Mouse (Mus musculus) hindbrain, embryonic 10.5 days (tissue): ENCODE results near the gene Myod1. TPM values are rescaled to one million over a fixed set of nuclear protein-coding genes. Genes with fewer than 3 reads are reported as not detected.

Source experiments
- DNase-seq: peaks from one replicate; pipeline ENCODE4 v3.0.0-alpha.2; 2017; ENCODE audit warnings: low spot score
- H3K27ac ChIP-seq: fragments of 300-500 bp; sonication (generic); 2 replicates; pipeline ENCODE4 v1.5.1; 2016; ENCODE audit warnings: mild to moderate bottlenecking, moderate library complexity
- H3K27me3 ChIP-seq: fragments of 300-500 bp; sonication (generic); 2 replicates; pipeline ENCODE4 v1.6.1; 2016; ENCODE audit warnings: mild to moderate bottlenecking; ENCODE audit not compliant: poor library complexity, insufficient read depth, severe bottlenecking
- H3K36me3 ChIP-seq: fragments of 300-500 bp; sonication (generic); 2 replicates; pipeline ENCODE4 v1.6.1; 2016; ENCODE audit warnings: mild to moderate bottlenecking, moderate library complexity
- H3K4me1 ChIP-seq: fragments of 300-500 bp; sonication (generic); replicated peaks from 2 replicates; pipeline ENCODE4 v1.6.1; 2016; ENCODE audit warnings: mild to moderate bottlenecking
- H3K4me3 ChIP-seq: fragments of 300-500 bp; sonication (generic); 2 replicates; pipeline ENCODE4 v1.5.1; 2016; ENCODE audit warnings: mild to moderate bottlenecking, moderate library complexity
- H3K9me3 ChIP-seq: fragments of 300-500 bp; sonication (generic); 2 replicates; pipeline ENCODE4 v1.6.1; 2016; ENCODE audit warnings: mild to moderate bottlenecking, moderate library complexity
- WGBS: fragments of 180-500 bp; shearing (Covaris S2); methylation state at CpG from one replicate; pipeline ENCODE4 v1.1.7; 2016; 5-methylcytosine and 5-hydroxymethylcytosine counted together
- polyA plus RNA-seq: library from polyadenylated mRNA; unstranded; fragments of >200 nt; fragmentation: Nextera tagmentation; extraction: Ambion mirVana; gene quantifications from 2 replicates; pipeline ENCODE4 v1.2.1, GENCODE M21; 2016

The Myod1 gene
- 0.18 and 0.25 TPM in 2 replicates for polyA plus RNA-seq

DNA sequence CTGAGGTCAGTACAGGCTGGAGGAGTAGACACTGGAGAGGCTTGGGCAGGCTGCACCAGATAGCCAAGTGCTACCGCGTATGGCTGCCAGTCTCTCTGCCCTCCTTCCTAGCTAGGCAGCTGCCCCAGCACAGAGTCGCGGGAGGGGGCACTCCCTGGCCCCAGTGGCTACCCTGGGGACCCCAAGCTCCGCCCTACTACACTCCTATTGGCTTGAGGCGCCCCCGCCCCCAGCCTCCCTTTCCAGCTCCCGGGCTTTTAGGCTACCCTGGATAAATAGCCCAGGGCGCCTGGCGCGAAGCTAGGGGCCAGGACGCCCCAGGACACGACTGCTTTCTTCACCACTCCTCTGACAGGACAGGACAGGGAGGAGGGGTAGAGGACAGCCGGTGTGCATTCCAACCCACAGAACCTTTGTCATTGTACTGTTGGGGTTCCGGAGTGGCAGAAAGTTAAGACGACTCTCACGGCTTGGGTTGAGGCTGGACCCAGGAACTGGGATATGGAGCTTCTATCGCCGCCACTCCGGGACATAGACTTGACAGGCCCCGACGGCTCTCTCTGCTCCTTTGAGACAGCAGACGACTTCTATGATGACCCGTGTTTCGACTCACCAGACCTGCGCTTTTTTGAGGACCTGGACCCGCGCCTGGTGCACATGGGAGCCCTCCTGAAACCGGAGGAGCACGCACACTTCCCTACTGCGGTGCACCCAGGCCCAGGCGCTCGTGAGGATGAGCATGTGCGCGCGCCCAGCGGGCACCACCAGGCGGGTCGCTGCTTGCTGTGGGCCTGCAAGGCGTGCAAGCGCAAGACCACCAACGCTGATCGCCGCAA is at the start of gene Myod1:
Gene Myod1, plus strand, starts transcription at position 303 of the 836 bp plus-strand sequence.
- peak within 1 kb of the TSS; percentile 41 for H3K4me3 ChIP-seq
- 3% methylated on average over 44 of the region's 44 CpGs for WGBS
- H3K9me3 ChIP-seq, result no peaks in the 10 kb centered on the region
- peaks cover 88% of the 10 kb centered on the region for H3K27me3 ChIP-seq
- no peak within 1 kb of the TSS for H3K27ac ChIP-seq
- H3K36me3 ChIP-seq, result no peaks in the 10 kb centered on the region
- peaks cover 26% of the 10 kb centered on the region for H3K4me1 ChIP-seq
- peak; percentile 12 for DNase-seq

DNA sequence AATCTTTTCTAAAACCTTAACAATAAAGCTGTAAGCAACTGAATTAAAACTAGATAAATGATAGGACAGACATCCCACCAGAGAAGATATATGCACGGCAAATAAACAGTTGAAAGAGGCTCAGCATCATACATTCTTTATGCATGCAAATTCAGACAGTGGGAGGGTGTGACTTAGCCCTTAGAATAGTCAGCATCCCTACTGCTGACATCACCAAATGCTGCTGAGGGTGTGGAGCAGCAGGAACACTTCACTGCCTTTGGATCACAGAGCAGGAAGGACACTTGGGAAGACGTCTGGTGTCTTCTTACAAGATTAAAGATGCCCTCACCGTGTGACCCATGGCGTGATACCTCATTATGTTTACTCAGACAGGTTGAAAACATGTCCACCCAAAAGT is 48.4 kb upstream of the Myod1 start:
- Histone ChIP-seq H3K9me3 (no peaks in the 10 kb centered on the region), H3K27ac (no peak overlapping the region), H3K4me3 (no peak overlapping the region), H3K4me1 (no peaks in the 10 kb centered on the region), H3K36me3 (no peaks in the 10 kb centered on the region), H3K27me3 (no peaks in the 10 kb centered on the region)
- no peak for DNase-seq
- 66% methylated on average over 4 of the region's 4 CpGs for WGBS

DNA sequence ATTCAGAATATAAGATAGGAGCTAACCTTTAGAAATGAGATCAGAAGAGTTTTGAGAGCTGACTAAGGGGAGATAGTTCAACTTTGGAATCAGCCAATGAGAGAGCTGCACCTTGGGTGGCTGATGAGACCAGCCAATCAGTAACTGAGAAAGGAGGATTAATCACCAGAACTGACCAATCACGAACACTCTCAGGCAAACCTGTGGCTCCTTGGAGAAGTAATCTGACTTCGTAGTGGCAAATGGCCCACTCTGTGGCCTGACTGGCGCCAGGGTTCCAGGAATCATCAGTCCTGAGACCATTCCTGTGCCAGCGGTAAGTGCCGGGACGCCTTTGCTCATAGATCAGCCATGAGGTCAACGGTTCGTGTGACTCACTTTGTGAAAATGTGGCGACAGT is 38.9 kb upstream of the Myod1 start:
- H3K4me1 ChIP-seq, result no peaks in the 10 kb centered on the region
- H3K4me3 ChIP-seq, result no peak overlapping the region
- H3K27ac ChIP-seq, result no peak overlapping the region
- no peaks in the 10 kb centered on the region for H3K27me3 ChIP-seq
- peaks cover 5% of the 10 kb centered on the region; the same call in 1 of the 2 replicates for H3K9me3 ChIP-seq
- no peak for DNase-seq
- H3K36me3 ChIP-seq, result no peaks in the 10 kb centered on the region
- 89% methylated on average over 9 of the region's 9 CpGs for WGBS

DNA sequence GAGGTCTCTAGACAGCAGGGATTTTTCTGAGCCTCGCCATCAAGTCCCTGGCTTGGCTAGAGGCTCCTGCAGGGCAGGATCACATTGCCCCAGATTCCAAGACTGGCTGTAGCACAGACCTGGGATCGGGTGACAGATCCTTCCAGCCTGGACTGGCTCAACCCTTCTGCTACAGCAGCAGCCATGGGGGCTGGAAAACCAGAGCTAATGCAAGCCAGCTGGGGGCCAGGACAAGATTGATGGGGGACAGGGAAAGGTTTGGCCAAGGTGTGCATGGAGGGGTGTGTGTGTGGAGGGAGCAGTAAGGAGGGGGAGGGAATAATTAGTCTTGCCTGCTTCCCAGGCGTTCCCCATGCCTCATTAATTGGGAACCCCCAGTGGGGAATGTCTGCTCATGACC is 36.5 kb upstream of the Myod1 start:
- Histone ChIP-seq H3K27me3 (no peaks in the 10 kb centered on the region), H3K36me3 (no peaks in the 10 kb centered on the region), H3K9me3 (peaks cover 5% of the 10 kb centered on the region; the same call in 1 of the 2 replicates), H3K27ac (no peak overlapping the region), H3K4me3 (no peak overlapping the region), H3K4me1 (no peaks in the 10 kb centered on the region)
- no peak for DNase-seq
- 52% methylated on average over 3 of the region's 3 CpGs for WGBS

DNA sequence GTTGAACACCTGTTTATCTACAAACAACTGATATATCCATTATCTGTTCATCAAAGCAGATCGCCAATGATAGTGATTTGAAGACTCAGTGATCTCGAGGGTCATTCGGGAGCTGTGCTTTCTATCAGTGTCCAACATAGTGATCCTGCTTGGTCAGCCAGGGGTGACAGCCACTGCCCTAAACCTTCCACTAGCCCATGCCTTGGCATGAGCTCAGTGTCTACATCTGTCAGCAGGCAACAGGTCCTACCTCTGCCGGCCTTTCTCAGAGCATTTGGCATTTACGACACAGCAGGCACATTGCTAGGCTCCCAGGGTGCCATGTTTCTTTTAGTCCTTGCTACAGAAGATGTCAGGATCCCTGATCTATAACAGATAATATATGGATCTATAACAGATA is 36.0 kb upstream of the Myod1 start:
- Histone ChIP-seq H3K4me3 (no peak overlapping the region), H3K27me3 (no peaks in the 10 kb centered on the region), H3K9me3 (peaks cover 5% of the 10 kb centered on the region; the same call in 1 of the 2 replicates), H3K4me1 (no peaks in the 10 kb centered on the region), H3K36me3 (no peaks in the 10 kb centered on the region), H3K27ac (no peak overlapping the region)
- no peak for DNase-seq
- WGBS, result 87% methylated on average over 5 of the region's 5 CpGs

DNA sequence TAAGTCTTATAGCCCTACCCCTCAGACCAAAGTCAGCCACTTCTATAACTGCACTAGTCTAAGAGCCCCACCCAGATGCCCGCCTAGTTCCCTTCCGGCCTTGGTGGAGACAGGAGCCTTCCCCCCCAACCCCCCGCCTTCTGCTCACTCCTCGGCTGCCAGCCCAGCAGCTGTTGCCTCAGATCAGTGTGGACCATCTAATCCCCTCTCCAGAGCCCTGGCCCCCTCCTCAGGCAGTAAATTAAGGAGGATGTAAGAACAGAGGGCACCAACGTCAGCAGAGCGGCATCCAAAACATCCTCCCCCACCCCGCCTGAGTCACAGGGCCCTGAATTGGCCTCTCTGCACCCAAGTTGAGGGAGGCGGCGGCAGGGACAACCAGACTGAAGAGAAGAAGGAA is 34.8 kb upstream of the Myod1 start:
- peaks cover 5% of the 10 kb centered on the region; the same call in 1 of the 2 replicates for H3K9me3 ChIP-seq
- H3K27ac ChIP-seq, result no peak overlapping the region
- no peaks in the 10 kb centered on the region for H3K36me3 ChIP-seq
- no peak for DNase-seq
- H3K4me3 ChIP-seq, result no peak overlapping the region
- H3K4me1 ChIP-seq, result no peaks in the 10 kb centered on the region
- H3K27me3 ChIP-seq, result peaks cover 1% of the 10 kb centered on the region; the same call in 1 of the 2 replicates
- WGBS, result 82% methylated on average over 9 of the region's 9 CpGs

DNA sequence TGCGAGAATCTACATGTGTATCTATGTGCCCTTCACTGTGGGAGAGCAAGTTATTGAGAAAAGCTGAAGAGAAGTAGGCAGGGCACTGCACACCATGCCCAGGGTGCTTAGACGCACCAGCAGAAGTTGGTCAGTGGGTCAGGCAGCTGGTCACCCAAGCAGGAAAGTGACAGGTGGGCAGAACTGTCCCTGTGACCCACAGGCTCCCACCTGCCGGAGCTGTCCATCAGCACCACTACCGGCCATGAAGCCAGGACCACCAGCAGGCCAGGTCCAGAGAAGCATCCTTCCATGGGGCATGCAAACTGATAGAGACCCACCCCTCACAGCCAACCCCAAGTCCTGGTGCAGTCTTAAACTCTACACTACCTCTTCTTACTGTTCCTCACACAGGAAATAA is 28.6 kb upstream of the Myod1 start:
- no peaks in the 10 kb centered on the region for H3K36me3 ChIP-seq
- no peak overlapping the region for H3K4me3 ChIP-seq
- H3K27ac ChIP-seq, result no peak overlapping the region
- H3K9me3 ChIP-seq, result no peaks in the 10 kb centered on the region
- no peak for DNase-seq
- WGBS, result 73% methylated on average over 4 of the region's 4 CpGs
- peaks cover 49% of the 10 kb centered on the region for H3K27me3 ChIP-seq
- peaks cover 7% of the 10 kb centered on the region for H3K4me1 ChIP-seq

DNA sequence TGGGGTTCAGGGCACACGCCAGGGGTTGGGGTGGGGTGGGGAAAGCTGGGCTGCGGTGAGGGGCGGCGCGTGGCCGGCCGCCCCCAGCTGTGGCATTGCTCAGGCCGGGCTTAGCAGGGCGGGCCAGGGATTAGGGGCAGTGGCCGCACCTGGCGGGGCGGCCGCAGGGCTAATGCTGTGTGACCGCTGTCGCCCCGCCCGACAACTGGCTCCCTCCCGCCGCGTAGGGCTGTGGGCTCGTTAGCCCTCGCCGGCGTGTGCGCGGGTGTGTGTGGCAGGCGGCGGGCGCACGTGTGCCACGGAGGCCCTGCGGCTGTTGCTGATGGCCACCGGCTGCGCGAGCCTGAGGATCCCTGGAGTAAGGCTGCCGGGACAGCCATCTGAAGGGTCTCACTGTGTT is 27.5 kb upstream of the Myod1 start:
- H3K27me3 ChIP-seq, result peaks cover 49% of the 10 kb centered on the region
- H3K27ac ChIP-seq, result no peak overlapping the region
- no peaks in the 10 kb centered on the region for H3K36me3 ChIP-seq
- no peak for DNase-seq
- H3K4me1 ChIP-seq, result peaks cover 10% of the 10 kb centered on the region
- H3K9me3 ChIP-seq, result no peaks in the 10 kb centered on the region
- peak overlapping the region; percentile 32 for H3K4me3 ChIP-seq
- WGBS, result 3% methylated on average over 34 of the region's 36 CpGs

DNA sequence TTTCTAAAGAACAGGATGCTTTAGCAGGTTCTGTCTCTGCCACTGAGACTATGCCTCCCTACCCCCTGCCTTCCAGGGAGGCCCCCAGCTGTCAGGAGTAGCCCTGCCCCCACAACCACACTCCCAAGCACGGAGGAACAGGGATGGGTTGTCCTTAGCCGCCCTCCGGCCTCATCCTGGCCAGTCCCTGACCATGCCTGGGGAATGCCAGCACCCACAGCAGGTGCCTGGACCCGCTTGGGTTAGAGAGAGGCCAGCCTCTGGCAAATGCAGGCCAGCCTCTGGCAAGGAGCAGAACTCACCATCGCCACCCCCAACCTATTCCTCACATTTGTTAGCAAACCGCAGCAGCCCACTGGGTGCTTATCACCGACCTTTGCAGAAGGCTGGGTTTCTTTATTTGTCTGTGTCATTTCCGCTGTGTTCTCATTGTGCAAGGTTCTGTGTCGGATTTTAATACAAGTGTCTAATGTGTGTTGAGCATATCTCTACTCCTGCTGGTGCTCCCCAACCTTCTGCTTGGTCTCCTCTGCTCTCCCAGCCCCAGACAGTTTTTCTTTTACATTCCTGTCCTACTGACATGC is 26.1 kb upstream of the Myod1 start:
- Histone ChIP-seq H3K36me3 (no peaks in the 10 kb centered on the region), H3K4me1 (peaks cover 10% of the 10 kb centered on the region)

DNA sequence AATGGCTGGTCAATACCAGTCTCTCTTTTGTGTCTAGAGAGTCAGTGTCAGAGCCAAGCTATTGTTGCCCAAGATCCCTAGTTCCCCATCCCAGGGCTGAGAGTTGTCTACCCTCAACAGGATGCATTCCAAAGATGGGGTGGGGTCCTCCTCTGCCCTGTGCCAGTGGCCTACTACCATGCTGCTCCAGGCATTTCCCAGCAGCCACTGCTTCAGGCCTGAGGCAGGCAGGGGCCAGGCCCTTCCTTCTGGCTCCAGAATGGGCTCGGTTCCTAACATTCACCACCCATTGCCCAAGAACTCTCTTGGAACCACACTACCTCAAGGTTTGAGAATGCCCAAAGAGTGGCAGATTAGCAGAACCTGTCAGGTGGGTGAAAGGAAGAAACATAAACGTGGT is 23.5 kb upstream of the Myod1 start:
- no peak overlapping the region for H3K27ac ChIP-seq
- H3K4me1 ChIP-seq, result peaks cover 10% of the 10 kb centered on the region
- no peak for DNase-seq
- H3K4me3 ChIP-seq, result no peak overlapping the region
- WGBS, result 73% methylated on average over 2 of the region's 2 CpGs
- H3K9me3 ChIP-seq, result no peaks in the 10 kb centered on the region
- no peaks in the 10 kb centered on the region for H3K36me3 ChIP-seq
- H3K27me3 ChIP-seq, result peaks cover 34% of the 10 kb centered on the region

More for the DNA sequence above, 26.1 kb upstream of the Myod1 start:
- no peak overlapping the region for H3K4me3 ChIP-seq
- H3K27ac ChIP-seq, result no peak overlapping the region
- H3K27me3 ChIP-seq, result peaks cover 49% of the 10 kb centered on the region
- H3K9me3 ChIP-seq, result no peaks in the 10 kb centered on the region
- 53% methylated on average over 9 of the region's 9 CpGs for WGBS
- no peak for DNase-seq

DNA sequence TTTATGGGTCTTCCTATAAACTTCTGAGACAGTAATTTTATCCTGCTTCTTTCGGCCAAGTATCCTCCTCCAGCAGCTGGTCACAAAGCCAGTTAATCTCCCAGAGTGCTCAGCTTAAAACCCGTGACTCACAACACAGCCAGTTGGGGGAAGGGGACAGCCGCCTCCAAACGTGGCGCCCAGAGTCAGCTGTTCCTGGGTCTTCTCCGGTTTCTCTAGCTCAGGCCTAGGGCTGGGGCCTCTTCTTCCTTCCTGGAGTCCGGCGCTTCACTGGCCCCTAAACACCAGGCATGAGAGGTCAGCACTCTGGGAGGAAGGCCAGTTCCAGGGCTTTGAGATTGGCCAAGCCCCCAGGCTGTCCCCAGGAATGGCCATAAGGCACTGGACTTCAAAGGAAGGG is 23.1 kb upstream of the Myod1 start:
- Histone ChIP-seq H3K4me3 (no peak overlapping the region), H3K36me3 (no peaks in the 10 kb centered on the region), H3K27ac (no peak overlapping the region), H3K27me3 (peaks cover 30% of the 10 kb centered on the region), H3K4me1 (peaks cover 10% of the 10 kb centered on the region), H3K9me3 (no peaks in the 10 kb centered on the region)
- DNase-seq, result no peak
- WGBS, result 66% methylated on average over 8 of the region's 8 CpGs

DNA sequence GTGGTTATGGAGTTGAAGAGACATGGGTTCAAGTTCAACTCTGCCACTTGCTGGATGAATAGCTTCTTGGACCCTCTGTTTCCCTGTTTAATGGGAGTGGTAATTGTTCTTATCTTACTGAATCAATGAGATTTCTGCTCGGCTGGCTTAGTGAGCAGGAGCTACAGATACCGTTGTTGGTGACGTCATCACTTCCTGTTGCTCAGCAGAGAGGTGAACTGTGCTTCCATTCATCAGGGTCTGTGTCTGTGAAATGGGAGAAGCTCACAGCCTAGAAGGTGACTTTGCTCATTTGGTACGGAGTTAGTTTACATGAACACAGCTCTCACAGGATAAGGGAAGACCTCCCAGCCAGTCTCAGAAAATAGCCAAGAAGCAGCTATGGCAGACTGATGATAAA is 22.4 kb upstream of the Myod1 start:
- no peak for DNase-seq
- Histone ChIP-seq H3K9me3 (no peaks in the 10 kb centered on the region), H3K27ac (no peak overlapping the region), H3K27me3 (peaks cover 23% of the 10 kb centered on the region), H3K36me3 (no peaks in the 10 kb centered on the region), H3K4me1 (peaks cover 6% of the 10 kb centered on the region), H3K4me3 (no peak overlapping the region)
- 77% methylated on average over 4 of the region's 4 CpGs for WGBS

DNA sequence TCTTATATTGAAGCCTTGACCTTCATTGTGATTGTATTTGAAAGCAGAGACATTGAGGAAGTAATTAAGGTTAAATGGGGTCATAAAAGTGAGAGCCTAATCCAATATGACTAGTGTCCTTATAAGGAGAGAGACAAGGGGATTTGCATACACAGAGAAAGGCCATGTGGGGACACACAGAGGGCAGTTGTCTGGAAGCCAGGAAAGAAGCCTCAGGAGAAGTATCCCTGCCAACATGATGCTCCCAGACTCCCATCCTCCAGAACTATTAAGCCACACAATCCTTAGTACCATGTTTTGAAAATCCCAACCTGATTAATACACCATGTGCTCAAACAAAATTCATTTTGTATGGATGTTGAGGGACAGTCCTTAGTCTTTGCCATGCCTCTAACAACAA is 14.5 kb upstream of the Myod1 start:
- Histone ChIP-seq H3K36me3 (no peaks in the 10 kb centered on the region), H3K27ac (no peak overlapping the region), H3K9me3 (no peaks in the 10 kb centered on the region), H3K4me1 (peaks cover 3% of the 10 kb centered on the region; the same call in 1 of the 2 replicates), H3K4me3 (no peak overlapping the region), H3K27me3 (no peaks in the 10 kb centered on the region)
- no peak for DNase-seq
